Mouse (Mus musculus) c-Kit-positive CD71-positive TER-119-positive erythroid progenitor cells, embryonic 14.5 days (primary cell): Measurements from ENCODE around the gene Wdfy2.
"Not testable (repeated sequence)": the region's sequence is repeated elsewhere in the genome, so short reads cannot be mapped to it uniquely, and the experiment has no call there.

Experiments used
- DNase-seq: peaks from one replicate; pipeline ENCODE4 v3.0.0-alpha.2; 2013; ENCODE audit warnings: low spot score

The Wdfy2 gene

DNA sequence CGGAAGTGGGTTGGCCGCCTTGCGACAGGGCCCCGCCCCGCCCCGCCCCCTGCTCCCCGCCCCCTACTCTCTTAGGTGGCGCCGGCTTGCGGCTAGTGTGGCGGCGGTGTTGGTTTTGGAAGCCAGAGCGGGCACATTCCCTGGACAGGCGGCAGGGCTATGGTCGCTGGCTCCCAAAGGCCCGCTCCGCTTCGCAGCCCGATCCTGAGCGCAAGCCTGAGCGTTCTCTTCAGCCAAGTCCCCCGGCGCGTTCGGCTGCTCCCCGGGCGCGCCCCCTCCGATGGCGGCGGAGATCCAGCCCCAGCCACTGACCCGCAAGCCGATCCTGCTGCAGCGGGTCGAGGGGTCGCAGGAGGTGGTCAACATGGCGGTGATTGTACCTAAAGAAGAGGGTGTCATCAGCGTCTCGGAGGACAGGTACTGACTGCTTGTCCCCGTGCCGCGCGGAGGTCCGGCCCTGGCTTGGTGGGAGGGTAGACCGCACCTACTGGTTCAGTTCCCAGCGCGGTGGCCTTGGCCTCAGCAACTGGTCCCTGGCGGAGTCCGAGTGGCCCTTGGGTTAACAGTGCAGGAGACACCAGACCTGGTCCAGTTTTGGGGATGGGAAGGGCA lies at the start of gene Wdfy2:
TSS of gene Wdfy2 (plus strand) at position 38 of the 612 bp plus-strand sequence.
- DNase-seq = peak; percentile 19

DNA sequence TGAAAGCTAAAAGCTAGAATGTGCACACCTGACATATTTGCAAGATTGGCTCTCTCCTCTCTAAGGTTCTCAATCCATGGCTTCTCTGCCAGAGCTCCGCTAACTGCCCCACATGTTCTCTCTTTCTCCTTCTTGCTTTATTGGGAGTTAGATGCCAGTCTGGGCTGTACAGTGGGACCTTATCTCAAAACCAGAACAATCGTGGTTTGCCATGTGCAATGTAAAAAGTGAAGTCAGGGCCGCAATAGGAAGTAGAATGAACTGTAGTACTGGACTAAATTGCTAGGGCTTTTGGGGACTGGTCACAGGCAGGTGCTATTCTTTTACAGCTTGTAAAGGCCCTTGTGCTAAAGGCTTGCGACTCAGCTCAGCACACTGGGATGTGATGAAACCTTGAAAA lies 48.2 kb upstream of the Wdfy2 start:
- DNase-seq = no peak

DNA sequence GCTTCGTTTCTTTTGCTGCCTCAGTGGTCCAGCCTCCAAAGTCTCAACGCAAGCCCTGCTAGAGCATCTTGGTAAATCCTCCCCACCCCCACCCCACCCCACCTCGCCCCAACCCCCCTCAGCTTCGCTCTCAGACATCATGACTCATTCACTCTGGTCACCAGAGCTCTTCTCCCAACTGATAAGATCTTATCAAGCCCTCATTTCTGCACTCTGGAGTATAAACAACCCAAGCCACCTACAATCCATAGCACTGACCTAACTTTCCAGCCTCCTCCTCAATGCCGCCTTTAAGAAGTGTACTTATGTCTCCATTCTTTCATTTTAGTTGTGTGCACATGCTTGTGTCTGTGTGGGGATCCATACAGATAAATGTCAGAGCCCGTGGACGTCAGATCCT lies 41.8 kb upstream of the Wdfy2 start:
- no peak for DNase-seq

- no peak for DNase-seq
Measured at GRCm38 (mm10) chr14:62798608-62799101, 38.8 kb upstream of the Wdfy2 start.

- DNase-seq = no peak
Measured at GRCm38 (mm10) chr14:62800791-62801190, 36.7 kb upstream of the Wdfy2 start.

- DNase-seq = no peak
Measured at GRCm38 (mm10) chr14:62803204-62803603, 34.3 kb upstream of the Wdfy2 start.

DNA sequence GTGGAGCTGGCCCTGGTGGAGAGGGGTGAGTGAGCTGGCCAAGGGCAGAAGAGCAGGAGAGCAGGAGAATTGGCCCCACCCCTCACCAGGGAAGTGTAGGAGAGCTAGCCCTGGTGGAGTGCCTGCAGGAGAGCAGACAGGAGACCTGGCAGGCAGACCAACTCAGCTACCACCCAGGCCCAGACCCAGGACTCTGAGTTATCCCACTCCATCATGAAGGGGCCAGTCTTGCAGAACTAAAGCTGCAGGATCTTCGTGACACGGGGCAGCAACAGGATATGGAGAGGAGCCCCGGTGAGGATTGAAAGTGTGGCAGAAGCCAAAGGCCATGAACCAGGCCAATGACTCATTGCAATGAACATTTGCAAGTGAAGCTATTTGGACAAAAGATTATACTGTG lies 30.6 kb upstream of the Wdfy2 start:
- DNase-seq = no peak

DNA sequence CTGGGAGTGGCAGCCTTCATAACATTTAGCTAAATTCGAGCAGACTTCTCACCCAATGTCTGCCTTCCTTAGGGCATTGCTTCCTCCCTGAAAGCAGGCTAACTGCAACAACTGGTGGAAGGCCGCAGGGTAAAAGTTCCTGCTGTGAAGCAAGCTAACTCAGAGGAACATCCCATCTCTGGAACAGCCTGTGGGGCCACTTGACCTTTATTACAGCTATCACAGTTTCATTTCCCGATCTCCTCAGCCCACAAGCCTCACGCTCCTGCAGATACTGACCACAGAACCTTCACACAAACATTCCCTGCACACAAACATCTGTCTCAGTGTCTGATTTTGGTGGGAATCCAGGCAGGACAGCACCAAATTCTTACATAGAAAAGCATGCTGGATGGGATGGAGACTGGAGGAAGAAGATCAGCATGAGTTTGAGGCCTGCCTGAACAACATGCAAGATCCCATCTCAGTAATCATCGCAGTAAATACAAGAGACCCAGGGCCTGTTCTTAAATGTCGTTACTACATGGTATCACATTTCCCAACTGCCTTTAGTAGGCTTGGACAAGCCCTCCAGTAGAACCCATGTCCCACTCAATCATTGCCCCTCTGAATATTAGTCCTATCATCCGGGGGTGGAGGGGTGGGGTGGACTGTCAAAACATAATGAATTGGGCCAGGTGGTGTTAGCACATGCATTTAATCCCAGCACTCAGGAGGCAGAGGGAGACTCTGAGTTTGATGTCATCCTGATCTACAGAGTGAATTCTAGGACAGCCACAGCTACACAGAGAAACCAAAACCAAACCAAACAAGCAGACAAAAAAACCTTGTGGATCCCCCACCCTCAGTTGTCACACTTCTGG lies 28.6 kb upstream of the Wdfy2 start:
- DNase-seq = no peak

DNA sequence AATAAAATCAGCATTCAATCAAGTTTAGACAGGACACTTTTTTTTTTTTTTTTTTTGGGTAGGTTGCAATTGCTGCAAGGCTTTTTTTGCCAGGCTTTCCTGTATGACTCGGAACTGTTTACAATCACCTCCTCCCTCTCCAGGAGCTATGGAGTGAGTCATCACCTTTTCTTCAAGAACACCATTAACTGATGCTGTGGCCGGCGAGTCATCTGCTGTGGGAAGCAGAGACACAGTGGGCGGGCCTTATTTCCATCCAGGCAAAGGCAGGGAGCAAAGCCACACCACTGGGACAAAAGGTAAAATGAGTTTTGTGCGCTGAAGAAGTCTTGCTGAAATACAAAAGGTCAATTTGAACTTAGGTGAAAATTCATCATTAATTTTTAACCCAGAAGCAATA lies 24.7 kb upstream of the Wdfy2 start:
- DNase-seq = no peak

DNA sequence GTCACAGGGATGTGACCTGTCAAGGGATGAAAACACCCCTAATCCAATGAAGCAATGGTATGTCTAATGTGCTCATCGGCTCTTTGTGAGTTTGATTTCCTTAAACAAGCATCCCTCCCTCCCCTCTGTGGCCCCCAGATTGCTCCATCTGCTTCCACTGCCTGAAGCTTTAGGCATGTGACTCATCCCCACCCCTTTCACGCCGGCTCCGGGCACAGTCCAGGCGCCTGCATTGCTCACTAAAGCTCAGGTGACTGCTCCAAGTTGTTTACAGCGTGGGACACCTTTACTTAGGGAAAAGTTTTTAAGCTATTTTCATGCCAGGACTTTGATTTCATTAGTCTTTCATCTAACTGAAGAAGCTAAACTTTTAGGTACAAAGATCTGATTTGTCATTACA lies 22.9 kb upstream of the Wdfy2 start:
- DNase-seq = no peak

DNA sequence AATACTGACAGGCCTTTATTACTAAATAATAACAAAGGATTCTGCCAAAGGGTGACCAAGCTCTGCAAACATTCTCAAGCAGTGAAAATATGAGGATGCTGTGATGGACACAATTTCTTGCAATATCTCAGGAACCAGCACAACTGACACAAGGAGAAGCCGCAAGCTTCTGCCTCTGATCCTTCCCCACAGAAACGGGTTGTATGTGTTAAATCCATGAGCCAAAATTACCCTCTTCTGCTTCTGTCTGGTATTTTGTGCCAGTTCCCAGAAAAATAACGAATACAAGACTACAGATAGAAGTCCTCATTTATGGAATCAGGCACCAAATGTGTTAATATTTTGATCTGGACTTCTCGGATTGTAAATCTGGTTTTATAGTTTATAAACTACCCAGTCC lies 20.7 kb upstream of the Wdfy2 start:
- DNase-seq = no peak

DNA sequence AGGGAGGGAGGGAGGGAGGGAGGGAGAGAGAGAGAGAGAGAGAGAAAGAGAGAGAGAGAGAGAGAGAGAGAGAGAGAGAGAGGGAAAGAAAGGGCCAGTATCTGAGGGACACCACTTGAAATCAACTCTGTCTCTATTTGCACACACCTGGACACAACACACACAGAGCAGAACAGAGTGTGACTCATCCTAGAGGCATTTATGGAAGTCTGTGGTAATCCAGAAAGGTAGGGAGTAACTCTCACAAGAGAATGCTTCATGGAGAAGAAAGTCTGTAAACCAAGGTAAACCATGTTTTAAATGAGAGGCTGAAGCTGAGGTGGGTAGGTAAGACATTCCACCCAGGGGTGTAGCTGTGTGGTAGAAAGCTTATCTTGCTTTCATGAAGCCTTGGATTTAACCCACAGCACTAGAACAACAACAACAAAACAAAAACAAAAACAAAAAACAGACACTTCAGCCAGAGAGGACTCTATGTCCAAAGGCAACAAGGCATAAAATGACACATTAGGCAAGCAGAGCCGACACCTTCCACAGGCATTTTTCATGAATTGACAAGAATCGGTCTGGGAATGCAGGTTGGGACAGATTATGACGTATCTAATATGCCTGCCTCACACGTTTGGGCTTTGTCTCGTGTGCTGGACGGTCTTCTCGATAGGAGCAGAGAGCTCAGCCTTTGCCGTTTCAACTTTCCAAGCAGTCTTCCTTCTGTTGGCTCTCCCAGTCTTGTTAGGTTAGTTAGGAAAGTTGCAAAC lies 11.7 kb upstream of the Wdfy2 start:
- no peak for DNase-seq

DNA sequence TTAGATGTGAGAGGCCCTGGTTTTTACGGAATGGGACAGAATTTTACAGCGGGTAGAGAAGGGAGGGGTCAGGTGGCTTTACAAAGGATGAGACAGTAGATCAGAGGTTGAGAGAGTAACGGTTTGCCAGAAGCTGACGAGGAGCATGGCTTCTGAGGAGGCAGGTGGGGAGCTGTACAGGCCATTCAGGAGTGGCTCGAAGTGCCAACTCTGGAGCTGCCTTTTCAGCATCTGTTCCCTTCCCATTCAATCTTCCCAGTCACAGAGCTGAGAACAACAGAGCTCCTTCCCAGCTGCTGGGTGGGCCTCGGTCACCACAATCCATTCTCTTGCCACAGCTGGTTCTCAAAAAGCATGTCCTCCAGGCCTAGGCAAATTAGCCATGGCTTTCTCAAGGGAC lies 8.2 kb upstream of the Wdfy2 start:
- DNase-seq = no peak

- no peak for DNase-seq
Measured at GRCm38 (mm10) chr14:62831691-62832275, 5.7 kb upstream of the Wdfy2 start.

DNA sequence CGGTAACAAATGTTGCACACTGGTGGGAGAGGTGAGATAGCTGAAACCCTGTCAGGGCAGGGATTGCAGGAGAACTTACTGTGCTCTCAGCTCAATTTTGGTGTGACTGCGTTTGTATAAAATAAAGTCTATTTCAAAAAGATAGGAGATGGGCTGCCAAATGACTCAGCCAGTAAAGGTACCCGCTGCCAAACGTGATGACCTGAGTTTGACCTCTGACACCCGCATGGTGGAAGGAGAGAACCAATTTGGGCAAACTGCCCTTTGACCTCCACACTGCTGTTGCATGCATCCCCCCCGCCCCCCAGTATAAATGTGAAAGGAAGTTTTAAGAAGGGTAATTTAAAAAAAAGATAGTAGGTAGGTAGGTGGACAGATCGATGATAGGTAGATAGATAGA lies 4.4 kb upstream of the Wdfy2 start:
- no peak for DNase-seq

DNA sequence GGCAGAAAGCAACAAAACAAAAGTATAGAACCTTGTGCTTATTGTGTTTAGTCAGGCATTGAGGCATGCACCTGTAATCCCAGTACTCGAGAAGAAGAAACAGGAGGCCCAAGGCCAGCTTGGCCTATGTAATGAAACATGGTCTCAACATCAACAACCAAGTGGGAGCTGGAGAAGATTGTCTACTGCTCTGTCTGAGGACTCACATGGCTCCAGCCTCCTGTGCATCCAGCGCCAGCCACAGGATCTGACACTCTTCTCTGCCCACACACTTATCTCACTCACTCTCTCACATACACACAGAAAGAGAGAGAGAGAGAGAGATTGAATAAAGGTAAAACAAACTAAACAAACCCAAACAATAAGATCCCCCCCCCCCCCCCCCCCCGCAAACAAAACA lies 3.9 kb upstream of the Wdfy2 start:
- DNase-seq = no peak

GRCm38 (mm10) chr14:62835737-62836136 lies 1.7 kb upstream of the Wdfy2 start:
- not testable (repeated sequence) for DNase-seq

DNA sequence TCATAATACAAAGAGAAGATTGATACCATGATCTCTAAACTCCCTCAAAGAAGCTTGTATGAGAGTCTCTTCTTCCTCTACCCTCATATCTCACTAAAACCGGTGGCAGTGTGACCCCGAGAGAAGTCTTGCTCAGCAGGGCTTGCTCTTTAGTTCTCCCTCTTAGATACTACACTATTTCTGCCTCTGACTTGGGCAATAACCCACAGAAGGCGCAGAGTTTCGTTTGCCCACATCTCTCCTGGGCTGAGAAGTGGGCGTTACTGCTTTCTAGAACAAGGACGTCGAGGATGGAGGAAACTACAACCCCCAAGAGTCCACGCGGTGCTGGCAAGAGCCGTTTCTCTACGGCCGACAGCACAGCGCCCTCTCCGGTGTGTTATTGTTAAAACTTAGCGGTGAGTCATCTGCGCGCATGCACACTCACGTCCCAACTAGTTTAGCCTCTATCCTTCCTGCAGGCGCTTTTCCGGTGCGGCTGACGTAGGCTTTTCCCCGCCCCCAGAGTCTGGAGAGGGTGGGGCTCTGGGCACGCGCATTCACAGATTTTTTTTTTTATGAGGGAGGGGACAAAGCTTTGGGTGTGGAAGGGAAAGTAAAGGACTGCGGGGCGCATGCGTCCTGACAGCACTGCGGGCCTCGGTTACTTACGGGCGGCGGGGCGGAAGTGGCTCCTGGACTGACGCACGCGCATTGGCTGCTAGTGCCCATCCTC lies 395 bp upstream of the Wdfy2 start:
- peak; percentile 94 for DNase-seq

GRCm38 (mm10) chr14:62838336-62838735 lies 858 bp downstream of the Wdfy2 start:
- peak; percentile 11 for DNase-seq

DNA sequence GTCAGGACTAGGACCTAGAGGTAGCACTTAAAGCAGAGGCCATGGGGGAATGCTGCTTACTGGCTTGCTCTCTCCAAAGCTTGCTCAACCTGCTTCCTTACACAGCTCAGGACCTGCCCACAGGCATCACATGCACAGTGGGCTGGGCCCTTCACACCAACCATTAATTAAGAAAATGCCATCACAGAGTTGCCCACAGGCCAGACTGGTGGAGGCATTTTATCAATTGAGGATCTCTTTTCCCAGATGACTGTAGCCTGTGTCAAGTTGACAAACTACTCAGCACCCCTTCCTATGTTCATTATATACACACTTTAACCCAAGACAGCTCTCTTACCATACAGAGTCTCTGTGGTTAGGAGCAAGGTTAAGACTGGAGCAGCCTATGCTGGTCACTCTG lies 4.2 kb downstream of the Wdfy2 start:
- DNase-seq = no peak

DNA sequence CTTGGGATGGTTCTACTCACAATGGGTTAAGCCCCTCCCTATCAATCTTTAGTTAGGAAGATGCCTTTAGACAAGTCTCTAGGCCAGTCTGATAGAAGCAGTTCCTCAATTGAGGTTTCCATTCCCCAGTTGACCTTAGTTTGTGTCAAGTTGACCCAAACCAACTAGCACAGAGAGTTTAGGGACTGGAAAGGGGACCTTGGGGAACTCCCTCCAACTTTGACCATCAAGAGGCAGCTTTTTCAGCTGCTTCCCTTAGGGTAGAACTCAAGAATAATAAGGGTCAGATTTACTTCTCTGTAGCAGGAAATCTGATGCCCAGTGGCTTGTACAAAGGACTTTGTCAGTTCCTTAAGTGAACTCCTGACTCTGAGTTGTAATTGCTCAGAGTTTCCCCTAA lies 5.0 kb downstream of the Wdfy2 start:
- DNase-seq = no peak

DNA sequence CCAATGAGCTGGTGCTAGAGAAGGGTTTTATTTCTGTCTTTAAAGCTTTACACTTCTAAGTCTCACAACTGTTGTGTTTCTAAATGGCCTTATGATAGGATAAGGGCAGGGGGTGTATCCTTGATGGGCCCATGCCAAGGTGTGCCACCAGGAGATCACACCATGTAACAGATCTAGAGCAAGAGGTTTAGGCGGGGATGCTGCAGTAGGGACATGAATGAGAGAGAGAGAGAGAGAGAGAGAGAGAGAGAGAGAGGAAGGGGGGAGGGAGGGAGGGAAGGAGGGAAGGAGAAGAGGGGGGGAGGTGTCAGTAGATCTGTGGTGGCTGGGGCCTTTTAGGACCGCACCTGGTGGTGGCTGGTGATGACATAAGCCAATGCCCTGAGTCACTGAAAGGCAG lies 5.5 kb downstream of the Wdfy2 start:
- no peak for DNase-seq
